Mouse (Mus musculus) bone marrow, adult 2 months (tissue): ENCODE measurements around the gene Ybx1.

Experiments
- CTCF ChIP-seq: fragments of 200-500 bp; IDR thresholded peaks from 2 replicates; pipeline ENCODE4 v1.5.1; 2011; ENCODE audit warnings: low read length, control low read depth; ENCODE audit not compliant: control insufficient read depth, insufficient read depth
- POLR2A ChIP-seq: fragments of 200-500 bp; IDR thresholded peaks from 2 replicates; pipeline ENCODE4 v1.6.1; 2011; ENCODE audit warnings: low read depth, mild to moderate bottlenecking, control low read depth, low read length, borderline replicate concordance; ENCODE audit not compliant: control insufficient read depth

DNA sequence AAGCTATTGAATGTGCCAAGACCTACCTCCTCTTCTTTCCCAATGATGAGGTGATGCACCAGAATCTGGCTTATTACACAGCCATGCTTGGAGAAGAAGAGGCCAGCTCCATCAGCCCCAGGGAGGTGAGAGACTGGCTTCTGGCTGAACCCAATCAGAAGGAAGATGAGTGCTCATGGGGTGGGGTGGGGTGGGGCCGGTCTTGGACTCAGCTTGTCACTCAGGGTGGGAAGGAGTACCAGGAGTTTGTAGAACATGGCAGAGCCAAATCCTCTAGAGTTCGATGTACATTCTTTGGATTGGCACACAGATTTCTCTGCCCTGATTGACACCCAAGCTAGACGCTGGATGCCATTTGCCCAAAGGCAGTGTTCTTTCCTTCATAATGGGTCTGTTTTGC lies 55.7 kb downstream of the Ybx1 start:
- TF ChIP-seq CTCF (no peak), POLR2A (no peak)
